In the genomic region with DNA sequence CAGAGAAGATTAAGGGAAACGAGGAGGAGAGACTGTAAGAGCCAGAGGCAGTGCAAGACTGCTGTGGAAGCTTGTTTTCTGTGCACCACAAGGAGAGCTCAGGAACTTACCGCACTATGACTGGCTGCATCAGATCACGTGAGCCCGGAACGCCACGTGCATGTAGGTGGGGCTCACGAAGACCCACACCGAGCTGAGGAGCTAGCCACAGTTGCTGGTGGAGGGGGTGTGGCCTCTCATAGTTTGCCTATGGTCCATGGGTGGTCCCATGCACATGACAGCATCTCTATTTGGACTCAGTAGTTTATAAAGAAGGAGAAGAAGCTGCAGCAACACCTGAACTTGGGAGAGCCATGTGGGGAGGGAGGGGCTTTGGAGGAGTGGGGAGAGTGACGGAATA, we compare ENCODE assay signal across 20 mouse cellular contexts.
DNase-seq lines count a peak whose midpoint lies in the region; ATAC-seq and TF ChIP-seq lines count a peak whose summit lies in the region.
"Had no signal": no experiment of that assay in that cellular context is flagged by ENCODE, and none has a peak within 500 bp of the region (broad histone marks: within the 10 kb centered on the region; RNA-seq: fewer than 3 reads in every experiment).

No protein-coding gene starts in this region.

- TF ChIP-seq CTCF in forebrain, postnatal 0 days (IDR thresholded peaks at IDR 0.05; ENCODE audit: low read depth) = no peak
- TF ChIP-seq CTCF in lung, postnatal 0 days (IDR thresholded peaks at IDR 0.05) = no peak

- peak; percentile 38; the same call in 1 of the 2 replicates for ATAC-seq in forebrain, postnatal 0 days
- no peak for ATAC-seq in forebrain, embryonic 15.5 days (replicated peaks)
- ATAC-seq in lung, postnatal 0 days = peak; percentile 43
- peak; percentile 75 for ATAC-seq in intestine, embryonic 16.5 days
- ATAC-seq in stomach, embryonic 14.5 days (ENCODE audit: insufficient number of reproducible peaks, insufficient read depth, low FRiP score, low read depth) = peak; percentile 62; the same call in 1 of the 2 replicates
- no peak for ATAC-seq in monocyte, adult 5-6 weeks (replicated peaks; ENCODE audit: insufficient number of reproducible peaks, low FRiP score, low TSS enrichment, poor library complexity, severe bottlenecking)
- ATAC-seq: CD4-positive, CD25-positive, alpha-beta regulatory T cell, adult 4 months; forebrain, embryonic 13.5 days had no signal

- 86% methylated on average over 9 of the region's 9 CpGs for WGBS in forebrain, postnatal 0 days
- WGBS in forebrain, embryonic 15.5 days = 82% methylated on average over 9 of the region's 9 CpGs
- WGBS in lung, postnatal 0 days = 75% methylated on average over 9 of the region's 9 CpGs
- WGBS in intestine, embryonic 16.5 days = 71% methylated on average over 9 of the region's 9 CpGs
- WGBS in stomach, embryonic 14.5 days = 72% methylated on average over 9 of the region's 9 CpGs

- no peak overlapping the region for H3K27ac ChIP-seq in forebrain, postnatal 0 days (ENCODE audit: low read depth, low read length)
- H3K27ac ChIP-seq in forebrain, embryonic 15.5 days (replicated peaks) = no peak overlapping the region
- no peak overlapping the region for H3K27ac ChIP-seq in lung, postnatal 0 days (ENCODE audit: low read length)
- H3K27ac ChIP-seq in intestine, embryonic 16.5 days (ENCODE audit: low read length) = no peak overlapping the region
- H3K27ac ChIP-seq in stomach, embryonic 14.5 days (ENCODE audit: low read length) = peak overlapping the region; percentile 15; the same call in 1 of the 2 replicates
- H3K27ac ChIP-seq: embryonic facial prominence, embryonic 10.5 days; forebrain, embryonic 13.5 days; limb, embryonic 12.5 days; liver, embryonic 14.5 days had no signal

- no peak for TF ChIP-seq EP300 in lung, postnatal 0 days (IDR thresholded peaks at IDR 0.05)

- H3K4me3 ChIP-seq in forebrain, postnatal 0 days (ENCODE audit: low read depth, low read length) = no peak overlapping the region
- H3K4me3 ChIP-seq in forebrain, embryonic 15.5 days = no peak overlapping the region
- H3K4me3 ChIP-seq in lung, postnatal 0 days (ENCODE audit: low read depth, low read length) = no peak overlapping the region
- H3K4me3 ChIP-seq in intestine, embryonic 16.5 days (ENCODE audit: low read length) = peak overlapping the region; percentile 8; the same call in 1 of the 2 replicates
- H3K4me3 ChIP-seq in stomach, embryonic 14.5 days (ENCODE audit: low read depth, low read length) = no peak overlapping the region
- H3K4me3 ChIP-seq: embryonic facial prominence, embryonic 10.5 days; forebrain, embryonic 13.5 days; heart, embryonic 12.5 days; limb, embryonic 12.5 days had no signal

- no peaks in the 10 kb centered on the region for H3K4me1 ChIP-seq in forebrain, postnatal 0 days (ENCODE audit: insufficient read depth)
- H3K4me1 ChIP-seq in forebrain, embryonic 15.5 days = 0 out of 2 replicates have a peak, but pooled peaks cover 9% of the 10 kb centered on the region
- H3K4me1 ChIP-seq in lung, postnatal 0 days (ENCODE audit: insufficient read depth, low read depth, low read length) = peaks cover 10% of the 10 kb centered on the region; the same call in 1 of the 2 replicates
- H3K4me1 ChIP-seq in intestine, embryonic 16.5 days (ENCODE audit: control insufficient read depth, insufficient read depth, low read length) = peaks cover 14% of the 10 kb centered on the region
- H3K4me1 ChIP-seq in stomach, embryonic 14.5 days (ENCODE audit: control insufficient read depth, insufficient read depth, low read length) = peaks cover 15% of the 10 kb centered on the region; the same call in 1 of the 2 replicates

- H3K9me3 ChIP-seq in forebrain, postnatal 0 days (ENCODE audit: low read length) = no peaks in the 10 kb centered on the region
- no peaks in the 10 kb centered on the region for H3K9me3 ChIP-seq in forebrain, embryonic 15.5 days
- no peaks in the 10 kb centered on the region for H3K9me3 ChIP-seq in lung, postnatal 0 days (ENCODE audit: low read length)
- H3K9me3 ChIP-seq in intestine, embryonic 16.5 days (ENCODE audit: control insufficient read depth, low read length) = no peaks in the 10 kb centered on the region
- H3K9me3 ChIP-seq in stomach, embryonic 14.5 days (ENCODE audit: control insufficient read depth, low read depth, low read length) = no peaks in the 10 kb centered on the region
- H3K9me3 ChIP-seq: embryonic facial prominence, embryonic 10.5 days; forebrain, embryonic 13.5 days; heart, embryonic 12.5 days; limb, embryonic 12.5 days had no signal

- no peak overlapping the region for H3K4me2 ChIP-seq in forebrain, postnatal 0 days (ENCODE audit: low read depth)
- H3K4me2 ChIP-seq in forebrain, embryonic 15.5 days (replicated peaks) = no peak overlapping the region
- H3K4me2 ChIP-seq in lung, postnatal 0 days (replicated peaks; ENCODE audit: low read depth, low read length) = peak overlapping the region; percentile 45
- peak overlapping the region; percentile 41 for H3K4me2 ChIP-seq in intestine, embryonic 16.5 days (ENCODE audit: low read depth, low read length)
- peak overlapping the region; percentile 33; the same call in 1 of the 2 replicates for H3K4me2 ChIP-seq in stomach, embryonic 14.5 days (replicated peaks; ENCODE audit: low read depth, low read length)

- no peak overlapping the region for H3K9ac ChIP-seq in forebrain, postnatal 0 days
- H3K9ac ChIP-seq in forebrain, embryonic 15.5 days (replicated peaks) = no peak overlapping the region
- H3K9ac ChIP-seq in lung, postnatal 0 days (replicated peaks; ENCODE audit: low read depth) = no peak overlapping the region
- H3K9ac ChIP-seq in intestine, embryonic 16.5 days (ENCODE audit: low read depth, low read length) = no peak overlapping the region
- H3K9ac ChIP-seq in stomach, embryonic 14.5 days (replicated peaks; ENCODE audit: low read depth, low read length) = no peak overlapping the region
- H3K9ac ChIP-seq: forebrain, embryonic 13.5 days; heart, embryonic 12.5 days; limb, embryonic 12.5 days; liver, embryonic 14.5 days had no signal

- DNase-seq in forebrain, postnatal 0 days = no peak
- DNase-seq in lung, postnatal 0 days (ENCODE audit: low spot score) = no peak
- no peak for DNase-seq in lung, postnatal 4 days
- no peak for DNase-seq in cerebellum, adult 8-10 months
- DNase-seq: adrenal gland, adult 2 months; cerebellum, adult 11 months; cerebellum, postnatal 36 days; heart, postnatal 36 days; kidney, adult 18-20 months; kidney, postnatal 14 days had no signal

- no peaks in the 10 kb centered on the region for H3K27me3 ChIP-seq in forebrain, postnatal 0 days (ENCODE audit: insufficient read depth, low read length)
- no peaks in the 10 kb centered on the region for H3K27me3 ChIP-seq in forebrain, embryonic 15.5 days
- H3K27me3 ChIP-seq in lung, postnatal 0 days (replicated peaks; ENCODE audit: insufficient read depth, low read length) = no peaks in the 10 kb centered on the region
- no peaks in the 10 kb centered on the region for H3K27me3 ChIP-seq in intestine, embryonic 16.5 days (replicated peaks; ENCODE audit: control insufficient read depth, insufficient read depth, low read length)
- no peaks in the 10 kb centered on the region for H3K27me3 ChIP-seq in stomach, embryonic 14.5 days (ENCODE audit: control insufficient read depth, insufficient read depth, low read length)
- H3K27me3 ChIP-seq: forebrain, embryonic 13.5 days; heart, embryonic 12.5 days; limb, embryonic 12.5 days had no signal

- no peaks in the 10 kb centered on the region for H3K36me3 ChIP-seq in forebrain, postnatal 0 days (ENCODE audit: insufficient read depth)
- no peaks in the 10 kb centered on the region for H3K36me3 ChIP-seq in forebrain, embryonic 15.5 days
- H3K36me3 ChIP-seq in lung, postnatal 0 days (ENCODE audit: insufficient read depth, low read length) = no peaks in the 10 kb centered on the region
- no peaks in the 10 kb centered on the region for H3K36me3 ChIP-seq in intestine, embryonic 16.5 days (ENCODE audit: control insufficient read depth, insufficient read depth, low read length)
- no peaks in the 10 kb centered on the region for H3K36me3 ChIP-seq in stomach, embryonic 14.5 days (ENCODE audit: control insufficient read depth, insufficient read depth, low read length)
- H3K36me3 ChIP-seq: embryonic facial prominence, embryonic 10.5 days; heart, embryonic 12.5 days; limb, embryonic 12.5 days had no signal

Comparison
In these comparisons a context has a peak if more than half of its experiments do, and no peak if none do; other contexts are left out.
1. ATAC-seq: peak in forebrain, postnatal 0 days (single experiment), lung, postnatal 0 days (single experiment), intestine, embryonic 16.5 days (single experiment) and stomach, embryonic 14.5 days (single experiment); none in forebrain, embryonic 15.5 days (single experiment) and monocyte, adult 5-6 weeks (single experiment).
2. H3K4me2 ChIP-seq: peak in lung, postnatal 0 days (single experiment), intestine, embryonic 16.5 days (single experiment) and stomach, embryonic 14.5 days (single experiment); none in forebrain, postnatal 0 days (single experiment) and forebrain, embryonic 15.5 days (single experiment).